Comparison of ENCODE assay signal across 28 mouse cellular contexts in the genomic region with DNA sequence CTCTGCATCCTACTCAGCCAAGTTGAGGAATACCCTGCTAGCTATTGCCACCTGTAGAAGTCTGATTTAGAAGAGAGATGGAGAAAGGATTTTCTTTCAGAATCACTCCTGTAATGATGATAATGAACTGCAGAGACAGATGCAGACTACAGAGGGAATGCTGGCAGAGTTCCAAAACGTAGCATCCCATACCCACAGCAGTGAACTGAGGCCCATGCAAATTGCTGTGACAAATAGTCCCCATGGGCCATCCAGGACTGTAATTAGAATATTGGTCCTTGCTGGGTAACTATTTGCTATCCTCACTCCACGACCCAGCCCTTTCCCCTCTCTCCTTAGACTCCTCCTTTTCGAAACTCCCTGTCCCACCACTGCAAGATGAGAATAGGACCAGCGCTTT.
A peak's percentile ranks its signal among the peaks of the same experiment; 100 is the strongest.
DNase-seq lines count a peak whose midpoint lies in the region; ATAC-seq and TF ChIP-seq lines count a peak whose summit lies in the region.
"Had no signal": no experiment of that assay in that cellular context is flagged by ENCODE, and none has a peak within 500 bp of the region (broad histone marks: within the 10 kb centered on the region; RNA-seq: fewer than 3 reads in every experiment).

No protein-coding gene starts in this region.

- H3K9ac ChIP-seq in neural tube, embryonic 13.5 days: no peak overlapping the region
- H3K9ac ChIP-seq in hindbrain, postnatal 0 days (replicated peaks; ENCODE audit: low read length): no peak overlapping the region
- H3K9ac ChIP-seq: heart, embryonic 13.5 days; limb, embryonic 15.5 days; liver, embryonic 13.5 days had no signal

- TF ChIP-seq CTCF in hindbrain, postnatal 0 days (IDR thresholded peaks at IDR 0.05; ENCODE audit: low read depth): no peak

- H3K27ac ChIP-seq in neural tube, embryonic 13.5 days (replicated peaks): no peak overlapping the region
- H3K27ac ChIP-seq in hindbrain, postnatal 0 days: no peak overlapping the region
- H3K27ac ChIP-seq: heart, embryonic 13.5 days; kidney, postnatal 0 days; limb, embryonic 10.5 days; limb, embryonic 15.5 days; liver, embryonic 13.5 days; macrophage had no signal

- no peak overlapping the region for H3K4me2 ChIP-seq in neural tube, embryonic 13.5 days
- H3K4me2 ChIP-seq in hindbrain, postnatal 0 days (ENCODE audit: low read depth, low read length): no peak overlapping the region
- H3K4me2 ChIP-seq: heart, embryonic 13.5 days; limb, embryonic 15.5 days; liver, embryonic 13.5 days had no signal

- DNase-seq in cerebellum, postnatal 10 days: peak; percentile 31 to 39
- no peak for DNase-seq in cerebellum, postnatal 25 days
- DNase-seq in left cerebral cortex, postnatal 4 days: peak; percentile 55
- no peak for DNase-seq in left cerebral cortex, adult 9 months (ENCODE audit: low spot score in 2 of 2)
- DNase-seq in neural tube, embryonic 10.5 days (ENCODE audit: extremely low spot score, low spot score): no peak
- DNase-seq in hindbrain, postnatal 0 days (ENCODE audit: low spot score): peak; percentile 65
- DNase-seq in embryo, embryonic 10.5 days (ENCODE audit: low spot score): no peak
- DNase-seq: adrenal gland, postnatal 10 days; cerebellum, adult 11-12 months; cerebellum, adult 9-11 months; heart, postnatal 10 days; kidney, adult 8-10 months; kidney, postnatal 4 days; liver, embryonic 13.5 days; lung, adult 18-20 months; right cerebral cortex, adult 18-20 months; spleen, adult 18-20 months; thymus, postnatal 25 days had no signal

- intact Hi-C loops in left cerebral cortex, postnatal 4 days (cut with DNase I): no loop called here

- H3K4me3 ChIP-seq in neural tube, embryonic 13.5 days: no peak overlapping the region
- no peak overlapping the region for H3K4me3 ChIP-seq in hindbrain, postnatal 0 days (ENCODE audit: low read length)
- H3K4me3 ChIP-seq: heart, embryonic 13.5 days; limb, embryonic 10.5 days; limb, embryonic 15.5 days; liver, embryonic 13.5 days had no signal

- 45% methylated on average over 4 of the region's 4 CpGs for WGBS in neural tube, embryonic 13.5 days
- WGBS in hindbrain, postnatal 0 days: 61% methylated on average over 4 of the region's 4 CpGs

- ATAC-seq in neural tube, embryonic 13.5 days (ENCODE audit: low read depth): peak; percentile 75
- no peak for ATAC-seq in hindbrain, postnatal 0 days
- ATAC-seq: forebrain, embryonic 16.5 days; intestine, embryonic 16.5 days; lung, postnatal 0 days had no signal

- H3K4me1 ChIP-seq in neural tube, embryonic 13.5 days (replicated peaks): no peaks in the 10 kb centered on the region
- no peaks in the 10 kb centered on the region for H3K4me1 ChIP-seq in hindbrain, postnatal 0 days (ENCODE audit: insufficient read depth, low read length)
- H3K4me1 ChIP-seq: heart, embryonic 13.5 days; limb, embryonic 10.5 days; limb, embryonic 15.5 days; liver, embryonic 13.5 days had no signal

- H3K36me3 ChIP-seq in neural tube, embryonic 13.5 days: no peaks in the 10 kb centered on the region
- no peaks in the 10 kb centered on the region for H3K36me3 ChIP-seq in hindbrain, postnatal 0 days (ENCODE audit: insufficient read depth, low read length)
- H3K36me3 ChIP-seq: heart, embryonic 13.5 days; limb, embryonic 10.5 days; limb, embryonic 15.5 days; liver, embryonic 13.5 days had no signal

- no peaks in the 10 kb centered on the region for H3K27me3 ChIP-seq in neural tube, embryonic 13.5 days
- no peaks in the 10 kb centered on the region for H3K27me3 ChIP-seq in hindbrain, postnatal 0 days (ENCODE audit: insufficient read depth, low read length)
- H3K27me3 ChIP-seq: CH12.LX; heart, embryonic 13.5 days; limb, embryonic 15.5 days; liver, embryonic 13.5 days had no signal

- no peaks in the 10 kb centered on the region for H3K9me3 ChIP-seq in neural tube, embryonic 13.5 days
- H3K9me3 ChIP-seq in hindbrain, postnatal 0 days (ENCODE audit: low read length): no peaks in the 10 kb centered on the region
- H3K9me3 ChIP-seq: heart, embryonic 13.5 days; limb, embryonic 10.5 days; limb, embryonic 15.5 days; liver, embryonic 13.5 days had no signal

Comparison
In these comparisons a context has a peak if more than half of its experiments do, and no peak if none do; other contexts are left out.
1. DNase-seq: peak in cerebellum, postnatal 10 days (2 of 2), left cerebral cortex, postnatal 4 days (single experiment) and hindbrain, postnatal 0 days (single experiment); none in cerebellum, postnatal 25 days (0 of 2), left cerebral cortex, adult 9 months (0 of 2), neural tube, embryonic 10.5 days (single experiment) and embryo, embryonic 10.5 days (single experiment).